Mouse (Mus musculus) ES-E14 (cell line): Measurements from ENCODE around the gene C77080. TPM values are rescaled to one million over a fixed set of nuclear protein-coding genes. Genes with fewer than 3 reads are reported as not detected.

ENCODE experiments used
- DNase-seq: peaks from one replicate; pipeline ENCODE4 v3.0.0-alpha.2; 2013; ENCODE audit warnings: low read depth, low spot score
- H3K27ac ChIP-seq: 2 replicates; pipeline ENCODE4 v1.5.1; 2012; ENCODE audit warnings: low read depth, mild to moderate bottlenecking, low read length, moderate library complexity, mixed read lengths; ENCODE audit not compliant: poor library complexity, insufficient read depth, severe bottlenecking
- H3K36me3 ChIP-seq: 2 replicates; pipeline ENCODE4 v1.6.1; 2012; ENCODE audit warnings: mild to moderate bottlenecking, low read length, moderate library complexity, mixed read lengths; ENCODE audit not compliant: control insufficient read depth, poor library complexity, insufficient read depth, severe bottlenecking
- H3K4me1 ChIP-seq, 2 experiments: fragments of 150-350 bp in 1 of 2; sonication (generic) in 1 of 2; 2 replicates each; pipeline ENCODE4 v1.6.1; 2012; ENCODE audit warnings: low read length in 2 of 2, mild to moderate bottlenecking in 1 of 2, mixed read lengths in 1 of 2; ENCODE audit not compliant: control insufficient read depth in 2 of 2, insufficient read depth in 2 of 2, poor library complexity in 1 of 2
- H3K4me3 ChIP-seq, 2 experiments: fragments of 150-350 bp in 1 of 2; sonication (generic) in 1 of 2; 2 replicates each; pipeline ENCODE4 v1.5.1; 2012; ENCODE audit warnings: low read length in 2 of 2, low read depth in 1 of 2, mild to moderate bottlenecking in 1 of 2, mixed read lengths in 1 of 2; ENCODE audit not compliant: insufficient read depth in 1 of 2, poor library complexity in 1 of 2, severe bottlenecking in 1 of 2
- H3K9ac ChIP-seq: 2 replicates; pipeline ENCODE4 v1.6.1; 2012; ENCODE audit warnings: low read depth, mild to moderate bottlenecking, low read length, mixed read lengths; ENCODE audit not compliant: poor library complexity, insufficient read depth, severe bottlenecking
- H3K9me3 ChIP-seq: fragments of 150-350 bp; sonication (generic); 2 replicates; pipeline ENCODE4 v1.6.1; 2012; ENCODE audit warnings: low read depth, mild to moderate bottlenecking, low read length; ENCODE audit not compliant: control insufficient read depth, insufficient read depth
- CHD2 ChIP-seq: IDR thresholded peaks from 2 replicates; pipeline ENCODE4 v1.6.1; 2014; ENCODE audit warnings: mild to moderate bottlenecking, low read depth, low read length, inconsistent platforms
- HCFC1 ChIP-seq: IDR thresholded peaks from 2 replicates; pipeline ENCODE4 v1.6.1; 2012; ENCODE audit warnings: low read length, inconsistent platforms, borderline replicate concordance; ENCODE audit not compliant: insufficient read depth
- MAFK ChIP-seq: IDR thresholded peaks from 2 replicates; pipeline ENCODE4 v1.6.1; 2014; ENCODE audit warnings: mild to moderate bottlenecking, low read depth, low read length, inconsistent platforms; ENCODE audit not compliant: insufficient read depth
- ZC3H11A ChIP-seq: IDR thresholded peaks from 2 replicates; pipeline ENCODE4 v1.6.1; 2012; ENCODE audit warnings: low read depth, mild to moderate bottlenecking, inconsistent platforms, low read length, borderline replicate concordance
- ZNF384 ChIP-seq: IDR thresholded peaks from 2 replicates; pipeline ENCODE4 v1.6.1; 2012; ENCODE audit warnings: low read depth, low read length, inconsistent platforms
- in situ Hi-C, 2 experiments: fragments of 600-800 bp; cut with MboI; formaldehyde crosslinking; loops; one replicate each; pipeline ENCODE4 v1.15.1; 2025; ENCODE audit warnings: low sequenced_read_pairs in 2 of 2, inconsistent platforms in 1 of 2; ENCODE audit not compliant: unreplicated experiment in 2 of 2
- total RNA-seq: library from RNA; depleted of rRNA; stranded (reverse); fragments of 300-350 nt; gene quantifications from 2 replicates; pipeline ENCODE4 v1.2.3, GENCODE M21; 2012

The C77080 gene
- total RNA-seq, 1 experiment: 14.4 TPM

DNA sequence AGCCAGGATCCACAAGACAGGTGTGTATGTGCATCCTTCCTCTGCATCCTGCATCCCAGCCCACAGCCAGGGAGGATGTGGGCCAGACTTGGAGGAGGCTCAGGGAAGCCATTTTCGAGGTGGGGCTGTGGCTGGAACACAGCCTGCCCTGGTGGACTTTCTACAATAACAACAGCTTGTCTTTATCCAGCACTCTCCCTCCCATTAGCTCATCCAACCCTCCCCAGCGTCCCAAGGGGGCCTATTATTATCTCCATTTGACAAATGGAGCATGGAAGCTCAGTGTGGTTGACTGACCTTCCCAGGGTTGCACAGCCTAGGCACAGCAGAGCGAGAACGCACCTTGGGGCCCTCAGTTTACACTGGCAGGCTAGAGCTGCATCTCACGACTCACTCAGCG lies 526 bp downstream of the C77080 start:
- TF ChIP-seq HCFC1 (no peak), ZNF384 (no peak), ZC3H11A (no peak), MAFK (no peak), CHD2 (no peak)
- Histone ChIP-seq H3K9me3 (no peaks in the 10 kb centered on the region), H3K36me3 (no peaks in the 10 kb centered on the region), H3K27ac (peak overlapping the region; percentile 59), H3K9ac (peak overlapping the region; percentile 4; the same call in 1 of the 2 replicates), H3K4me1 (peaks cover 6 to 34% of the 10 kb centered on the region in 2 experiments; a peak in 2 of 4 replicates), H3K4me3 (peak overlapping the region; percentile 20 to 39; a peak in 3 of 4 replicates)
- in situ Hi-C loops: no loop called here
- no peak for DNase-seq

GRCm38 (mm10) chr4:129259101-129259500 lies 2.1 kb downstream of the C77080 start:
- no peak for TF ChIP-seq ZNF384
- no peak for TF ChIP-seq CHD2
- no peak for TF ChIP-seq HCFC1
- no peak for TF ChIP-seq MAFK
- TF ChIP-seq ZC3H11A: no peak
- no peaks in the 10 kb centered on the region for H3K9me3 ChIP-seq
- DNase-seq: no peak
- H3K4me3 ChIP-seq: no peak overlapping the region
- H3K27ac ChIP-seq: no peak overlapping the region
- H3K4me1 ChIP-seq: peaks cover 6 to 24% of the 10 kb centered on the region in 2 experiments; a peak in 2 of 4 replicates
- H3K36me3 ChIP-seq: no peaks in the 10 kb centered on the region
- in situ Hi-C loops: no loop called here
- H3K9ac ChIP-seq: no peak overlapping the region

- Histone ChIP-seq H3K27ac (no peak overlapping the region), H3K4me3 (no peak overlapping the region), H3K9ac (no peak overlapping the region), H3K4me1 (peaks cover 3 to 24% of the 10 kb centered on the region in 2 experiments; a peak in 3 of 4 replicates), H3K9me3 (no peaks in the 10 kb centered on the region), H3K36me3 (no peaks in the 10 kb centered on the region)
- in situ Hi-C loops: no loop called here
- no peak for DNase-seq
- TF ChIP-seq CHD2 (no peak), HCFC1 (no peak), ZNF384 (no peak), MAFK (no peak), ZC3H11A (no peak)
These were observed 4.5 kb downstream of the C77080 start for GRCm38 (mm10) chr4:129256450-129257380.

DNA sequence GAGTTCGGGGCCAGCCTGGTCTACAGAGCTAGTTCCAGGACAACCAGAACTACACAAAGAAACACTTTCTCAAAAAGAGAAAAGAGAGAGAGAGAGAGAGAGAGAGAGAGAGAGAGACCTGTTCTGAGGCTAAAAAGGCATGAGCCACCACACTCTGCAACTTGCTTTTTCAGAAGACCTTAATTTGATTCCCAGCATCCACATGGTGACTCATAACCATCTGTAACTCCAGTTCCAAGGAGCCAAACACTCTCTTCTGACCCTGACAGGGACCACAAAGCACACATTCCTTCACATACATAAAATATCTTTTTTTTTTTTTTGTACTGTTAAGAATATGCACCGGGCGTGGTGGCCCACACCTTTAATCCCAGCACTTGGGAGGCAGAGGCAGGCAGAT lies 6.6 kb downstream of the C77080 start:
- no peak overlapping the region for H3K27ac ChIP-seq
- in situ Hi-C loops: no loop called here
- TF ChIP-seq MAFK (no peak), CHD2 (no peak), ZNF384 (no peak), ZC3H11A (no peak), HCFC1 (no peak)
- no peak for DNase-seq
- H3K4me3 ChIP-seq: no peak overlapping the region
- H3K9ac ChIP-seq: no peak overlapping the region
- H3K9me3 ChIP-seq: no peaks in the 10 kb centered on the region
- H3K36me3 ChIP-seq: no peaks in the 10 kb centered on the region
- peaks cover 2 to 23% of the 10 kb centered on the region in 2 experiments; a peak in 3 of 4 replicates for H3K4me1 ChIP-seq

DNA sequence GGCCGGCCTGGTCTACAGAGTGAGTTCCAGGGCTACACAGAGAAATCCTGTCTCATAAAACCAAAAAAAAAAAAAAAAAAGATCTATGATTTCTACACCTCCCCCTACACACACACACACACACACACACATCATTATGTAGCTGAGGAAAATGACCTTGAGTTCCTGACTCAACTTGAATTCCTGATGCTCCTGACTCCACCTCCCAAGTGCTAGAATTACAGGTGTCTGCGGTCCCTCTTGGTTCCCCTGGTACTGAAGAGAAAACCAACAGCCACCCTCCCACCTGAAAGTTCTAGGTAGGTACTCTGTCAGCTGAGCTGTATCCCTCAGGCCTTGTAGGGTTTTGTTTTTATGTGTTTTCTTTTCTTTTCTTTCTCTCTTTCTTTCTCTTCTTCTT lies 8.7 kb downstream of the C77080 start:
- no peak for DNase-seq
- Histone ChIP-seq H3K9me3 (no peaks in the 10 kb centered on the region), H3K4me1 (peaks cover 7 to 29% of the 10 kb centered on the region in 2 experiments), H3K9ac (no peak overlapping the region), H3K36me3 (no peaks in the 10 kb centered on the region), H3K4me3 (no peak overlapping the region), H3K27ac (no peak overlapping the region)
- in situ Hi-C loops: no loop called here
- TF ChIP-seq ZNF384 (peak; percentile 55; the same call in 1 of the 2 replicates), MAFK (no peak), HCFC1 (no peak), CHD2 (no peak)
